Mouse (Mus musculus) left cerebral cortex, adult 8-10 months (tissue): ENCODE measurements around the gene Gm28308. TPM values are rescaled to one million over a fixed set of nuclear protein-coding genes. Genes with fewer than 3 reads are reported as not detected.

ENCODE experiments used
- DNase-seq, 2 experiments: peaks; one replicate each; pipeline ENCODE4 v3.0.0; 2022; ENCODE audit warnings: low spot score in 2 of 2
- total RNA-seq, 4 experiments: library from RNA; stranded (reverse); gene quantifications; 2 replicates each; pipeline ENCODE4 v1.2.4; 2022

The Gm28308 gene
- total RNA-seq, 4 experiments from 2014 or later: not detected

DNA sequence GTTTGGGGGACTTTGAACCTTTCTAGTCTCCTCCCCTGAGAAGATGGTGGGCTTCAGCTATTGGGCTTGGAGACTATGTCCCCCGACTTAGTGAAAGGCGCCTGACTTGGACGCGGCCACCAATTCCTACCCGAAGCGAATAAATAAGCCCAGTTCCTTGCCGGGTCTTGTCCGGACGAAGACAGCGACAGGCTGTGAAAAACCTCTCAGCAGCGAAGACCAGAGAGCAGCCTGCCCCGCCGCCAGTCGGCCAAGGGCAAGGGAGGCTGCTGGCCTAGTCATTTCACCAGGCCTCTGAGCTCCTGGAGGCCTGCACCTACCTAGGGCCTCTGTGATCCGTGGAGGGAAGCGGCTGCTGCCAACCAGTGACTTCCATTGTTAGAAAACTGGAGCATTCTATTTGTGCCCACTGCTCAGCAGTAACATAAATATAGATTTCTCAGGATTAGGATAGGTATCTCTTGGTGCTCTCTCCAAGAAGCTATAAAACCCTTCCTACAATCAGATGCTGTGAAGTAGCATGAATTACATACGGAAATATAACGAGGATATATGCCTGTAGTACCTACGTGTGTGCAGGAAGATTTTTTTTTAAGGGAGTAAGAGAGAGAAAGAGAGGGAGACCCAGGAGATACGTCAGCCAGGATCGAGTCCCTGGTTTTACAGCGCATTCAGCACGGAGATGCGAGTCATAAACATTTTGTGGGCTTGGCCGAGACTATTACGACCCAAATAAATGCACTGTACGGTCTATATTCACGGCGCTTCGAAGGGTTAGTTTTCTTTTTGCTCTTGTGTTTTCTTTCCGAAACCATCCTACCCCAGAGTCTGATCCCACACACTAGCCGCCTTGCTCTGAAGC, 7.1 kb upstream of the Gm28308 start:
- DNase-seq: no peak

DNA sequence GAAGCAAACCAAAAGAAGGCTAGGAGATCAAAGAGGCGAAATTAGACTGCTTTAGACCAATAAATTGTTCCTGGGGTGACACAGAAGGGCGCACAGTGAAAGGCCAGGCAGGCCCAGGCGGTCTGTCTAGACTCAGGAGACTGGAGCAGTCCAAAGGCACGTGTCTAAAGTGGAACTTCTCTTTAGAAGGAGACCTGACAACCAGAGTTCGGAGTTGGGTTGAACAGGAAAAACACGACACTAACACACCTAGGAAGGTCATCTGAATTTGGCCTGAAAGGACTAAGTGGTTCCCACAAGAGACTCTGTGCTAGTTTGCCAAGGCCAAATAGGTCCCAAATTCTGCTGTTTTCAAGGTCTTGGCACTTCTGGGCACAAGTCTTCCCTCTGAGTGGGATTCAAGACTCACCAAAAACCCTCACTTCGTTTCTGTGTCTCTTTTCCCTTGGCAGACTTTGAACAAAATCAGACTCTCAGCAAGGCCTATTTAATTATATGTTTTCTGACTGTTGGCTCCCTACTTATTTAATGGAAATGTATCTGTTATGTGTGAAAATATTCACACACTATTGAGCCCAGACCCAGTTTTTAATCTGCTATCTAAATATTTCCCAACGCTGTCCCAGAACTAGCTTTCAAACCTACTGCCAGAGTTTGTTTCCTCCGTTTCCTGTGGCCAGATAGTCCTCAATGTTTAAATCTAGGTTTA, 6.2 kb upstream of the Gm28308 start:
- DNase-seq: no peak

DNA sequence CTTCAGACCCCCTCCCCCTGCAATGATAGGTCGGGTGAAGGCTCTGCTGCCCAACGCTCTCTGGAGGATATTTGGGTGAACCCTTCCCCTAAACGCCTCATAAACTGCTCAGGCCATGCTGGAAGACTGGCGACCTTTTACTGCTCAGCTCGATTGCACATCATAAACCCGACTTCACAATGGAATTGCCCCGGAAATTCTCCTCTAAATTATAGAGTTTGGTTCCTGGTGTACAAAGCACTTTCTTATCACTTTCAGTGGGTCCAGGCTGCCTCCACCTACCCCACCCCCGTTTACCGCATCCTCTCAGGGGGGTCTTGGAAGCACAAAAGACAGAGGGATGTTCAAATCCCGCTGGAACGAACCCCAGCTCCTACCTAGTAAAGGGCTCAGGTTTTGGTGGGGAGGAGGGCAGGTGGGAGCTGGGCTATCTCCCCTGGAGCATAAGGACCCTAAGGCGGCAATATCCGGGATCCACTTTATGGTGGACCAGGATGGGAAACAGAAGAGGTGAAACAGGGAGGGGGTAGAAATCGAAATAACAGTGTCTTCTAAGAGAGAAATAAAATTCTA, 5.6 kb upstream of the Gm28308 start:
- no peak for DNase-seq

DNA sequence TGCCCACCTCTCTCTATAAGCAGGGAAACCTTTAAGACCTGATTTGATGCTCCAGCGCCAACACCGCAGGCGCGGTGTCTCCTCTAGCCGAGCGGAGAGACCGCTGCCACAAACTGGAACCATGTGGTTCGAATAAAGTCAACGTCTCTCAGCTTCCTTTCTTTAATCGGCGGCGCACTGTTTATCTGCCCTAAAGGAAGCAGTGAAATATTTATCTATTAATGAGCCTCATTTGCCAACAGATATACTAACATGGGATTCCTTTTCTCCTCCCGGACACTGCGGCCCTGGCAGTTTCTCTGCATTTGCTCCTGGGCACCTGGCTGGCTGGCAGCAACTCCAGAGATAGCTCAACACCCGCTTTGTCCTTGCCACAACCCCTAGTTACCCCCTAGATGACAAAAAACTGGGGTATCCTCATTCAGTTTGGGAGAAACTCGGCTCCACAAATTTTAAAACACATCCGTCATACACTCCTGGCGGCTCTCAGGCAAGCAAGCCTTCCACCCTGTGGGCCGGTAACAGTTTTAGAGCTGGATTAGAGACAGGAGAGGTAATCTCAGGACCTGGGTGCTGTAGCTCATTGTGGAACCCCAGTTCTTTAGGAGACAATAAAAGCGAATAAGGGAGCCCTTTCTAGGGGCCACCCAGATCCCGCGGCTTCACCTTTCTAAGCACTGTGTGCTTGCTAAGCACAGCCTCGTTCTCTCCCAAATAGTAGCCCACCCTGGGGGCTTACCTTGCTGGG, 4.9 kb upstream of the Gm28308 start:
- no peak for DNase-seq

DNA sequence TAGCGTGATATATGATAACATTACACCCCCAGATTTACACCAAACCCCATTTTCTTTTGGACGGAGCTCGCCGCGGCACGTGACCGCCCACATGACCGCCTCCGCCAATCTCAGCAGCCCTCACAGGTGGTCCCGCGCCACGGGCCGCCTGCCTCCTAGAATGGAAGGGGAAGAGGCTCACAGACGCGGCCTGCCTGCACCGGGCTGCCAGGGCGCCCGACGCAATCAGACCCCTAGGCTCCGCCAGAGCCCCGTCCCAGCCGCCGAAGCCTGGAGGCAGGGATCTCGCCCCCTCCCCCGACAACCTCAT, 4.3 kb upstream of the Gm28308 start:
- no peak for DNase-seq

DNA sequence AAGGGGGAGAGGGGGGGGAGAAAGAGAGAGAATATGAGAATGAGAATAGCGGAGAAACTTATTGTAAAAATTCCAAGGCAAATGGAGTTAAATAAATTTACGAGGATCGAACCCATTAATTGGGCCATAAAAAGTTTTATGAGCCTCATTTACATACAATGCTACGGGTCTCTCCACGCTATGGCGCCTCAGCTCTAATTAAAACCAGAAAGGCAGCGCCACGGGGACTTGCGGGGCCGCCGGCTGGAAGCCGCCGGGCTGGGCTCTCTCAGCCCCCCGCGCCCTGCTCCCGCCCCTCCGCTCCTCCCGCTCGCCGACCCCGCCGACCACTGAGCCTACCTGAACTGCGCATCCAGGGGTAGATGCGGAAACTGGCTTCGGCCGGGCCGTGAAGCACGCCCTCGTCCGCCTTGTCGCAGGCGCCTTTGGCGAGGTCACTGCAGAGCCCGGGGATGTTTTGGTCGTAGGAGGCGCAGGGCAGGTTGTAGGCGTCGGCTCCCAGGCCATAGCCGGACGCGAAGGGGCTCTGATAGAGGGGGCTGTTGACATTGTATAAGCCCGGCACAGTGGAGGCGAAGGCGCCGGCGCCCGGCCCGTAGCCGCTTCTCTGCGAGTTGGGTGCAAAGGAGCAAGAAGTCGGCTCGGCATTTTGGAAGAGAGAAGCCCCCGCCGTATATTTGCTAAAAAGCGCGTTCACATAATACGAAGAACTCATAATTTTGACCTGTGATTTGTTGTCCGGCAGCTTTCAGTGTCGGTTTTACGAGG, 3.7 kb upstream of the Gm28308 start:
- no peak for DNase-seq

DNA sequence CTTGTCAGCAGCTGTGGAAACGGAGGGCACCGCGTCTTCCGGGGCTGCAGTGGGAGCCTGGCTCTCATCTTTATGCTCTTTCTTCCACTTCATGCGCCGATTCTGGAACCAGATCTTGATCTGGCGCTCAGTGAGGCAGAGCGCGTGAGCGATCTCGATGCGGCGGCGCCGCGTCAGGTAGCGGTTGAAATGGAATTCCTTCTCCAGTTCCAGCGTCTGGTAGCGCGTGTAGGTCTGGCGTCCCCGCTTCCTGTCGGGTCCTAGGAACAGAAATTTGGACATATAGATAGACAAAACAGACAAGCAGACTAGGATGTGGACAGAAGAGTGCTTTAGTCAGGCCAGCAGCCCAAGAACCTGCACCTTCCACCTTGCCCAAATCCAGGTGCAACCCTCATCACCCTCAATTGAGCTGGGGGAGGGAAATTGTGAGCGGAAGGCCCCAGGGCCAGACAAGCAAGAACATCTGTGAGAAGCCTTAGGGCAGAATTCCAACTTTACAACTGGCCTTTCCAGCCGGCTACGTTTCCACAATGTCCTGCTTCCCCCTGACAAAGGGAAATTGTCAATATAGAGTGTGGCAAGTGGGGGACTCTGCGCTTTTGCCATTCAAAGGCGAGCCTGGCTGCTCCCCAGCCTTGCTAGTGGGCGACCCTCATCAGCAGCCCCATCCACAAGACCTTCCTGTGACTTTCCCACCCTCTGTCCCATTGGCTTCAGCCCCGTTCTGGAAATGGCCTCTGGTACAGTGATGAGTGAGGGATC, 2.8 kb upstream of the Gm28308 start:
- DNase-seq: no peak

DNA sequence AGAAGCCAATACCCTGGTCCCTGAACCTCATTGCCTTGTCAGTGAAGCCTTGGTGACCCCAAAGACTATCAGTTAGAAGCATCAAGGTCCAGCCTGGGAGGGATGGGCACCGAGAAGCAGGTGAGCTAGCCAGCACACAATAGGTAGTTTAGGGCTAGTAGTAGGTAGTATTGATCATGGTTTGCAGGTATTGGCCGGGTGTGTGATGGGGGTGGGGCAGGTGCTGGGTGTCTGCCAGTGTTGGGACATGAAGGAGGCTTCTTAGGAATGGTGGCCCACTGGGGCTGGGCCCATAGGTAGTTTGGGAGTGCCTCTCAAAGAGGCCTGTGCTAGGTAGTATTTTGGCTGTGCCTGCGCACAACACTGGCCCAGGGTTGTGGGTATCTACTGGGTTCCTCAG, 1.9 kb upstream of the Gm28308 start:
- DNase-seq: no peak

DNA sequence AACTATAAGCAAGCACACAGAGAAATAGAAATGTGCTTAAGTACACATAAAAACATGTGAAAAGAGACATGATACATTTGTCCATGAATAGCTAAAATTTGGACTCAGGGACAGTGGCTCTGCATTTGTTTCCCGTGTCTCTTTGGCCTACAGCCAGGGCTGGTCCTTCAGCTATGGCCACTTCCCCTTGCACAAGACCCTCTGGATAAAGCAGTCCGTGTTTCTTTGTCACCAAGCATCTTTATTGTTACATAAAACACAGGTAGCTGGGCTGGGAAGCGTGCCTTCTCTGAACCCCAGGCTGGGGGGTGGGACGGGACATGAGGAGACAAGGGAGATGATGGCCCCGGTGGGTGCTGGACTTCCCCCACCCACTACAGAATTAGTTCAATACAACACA, 1.1 kb upstream of the Gm28308 start:
- DNase-seq: no peak

DNA sequence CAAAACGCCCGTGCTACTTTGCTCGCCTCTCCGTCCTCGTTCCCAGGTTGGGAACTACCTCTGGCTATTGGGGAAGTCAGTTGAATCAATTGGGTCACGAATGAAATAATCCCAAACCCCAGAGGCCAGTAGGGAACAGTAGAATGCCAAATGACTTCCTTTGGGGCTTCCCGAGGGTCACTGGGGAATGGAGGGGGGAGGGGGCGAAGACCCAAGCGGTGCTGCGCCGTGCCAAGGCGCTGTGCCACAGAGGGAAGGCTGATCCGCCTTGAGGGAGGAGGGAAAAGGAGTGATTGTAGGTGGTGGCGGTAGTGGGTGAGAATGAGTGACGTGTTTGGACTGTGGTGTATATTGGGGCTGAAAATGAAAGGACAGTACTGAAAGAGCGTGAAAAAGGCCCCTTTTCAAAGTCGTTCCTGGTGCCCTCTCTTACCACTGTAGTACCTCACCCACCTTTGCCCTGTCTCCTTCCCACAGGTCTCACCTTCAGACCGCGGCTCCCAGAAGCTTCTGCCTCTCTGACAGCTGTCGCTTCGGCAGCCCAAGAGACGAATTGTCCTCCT, 502 bp downstream of the Gm28308 start:
- DNase-seq: no peak

DNA sequence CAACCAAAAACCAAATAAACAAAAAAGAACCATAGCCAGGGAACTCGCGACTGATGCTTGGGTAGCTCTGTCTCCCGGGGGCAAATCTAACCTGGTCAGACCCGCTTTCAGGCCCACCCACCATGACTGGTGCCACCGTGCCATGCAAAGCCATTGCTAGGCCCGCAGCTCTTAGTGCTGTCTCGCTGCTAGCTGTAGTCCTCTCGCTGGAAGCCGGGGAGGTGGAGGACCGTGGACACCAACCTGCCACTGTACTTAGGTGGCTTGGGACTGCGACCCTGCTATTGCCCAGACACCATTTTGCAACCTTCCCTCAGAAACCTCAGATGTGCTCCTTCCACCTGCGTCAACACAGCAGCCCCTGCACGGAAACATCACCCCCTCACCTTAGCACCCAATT, 1.2 kb downstream of the Gm28308 start:
- no peak for DNase-seq

DNA sequence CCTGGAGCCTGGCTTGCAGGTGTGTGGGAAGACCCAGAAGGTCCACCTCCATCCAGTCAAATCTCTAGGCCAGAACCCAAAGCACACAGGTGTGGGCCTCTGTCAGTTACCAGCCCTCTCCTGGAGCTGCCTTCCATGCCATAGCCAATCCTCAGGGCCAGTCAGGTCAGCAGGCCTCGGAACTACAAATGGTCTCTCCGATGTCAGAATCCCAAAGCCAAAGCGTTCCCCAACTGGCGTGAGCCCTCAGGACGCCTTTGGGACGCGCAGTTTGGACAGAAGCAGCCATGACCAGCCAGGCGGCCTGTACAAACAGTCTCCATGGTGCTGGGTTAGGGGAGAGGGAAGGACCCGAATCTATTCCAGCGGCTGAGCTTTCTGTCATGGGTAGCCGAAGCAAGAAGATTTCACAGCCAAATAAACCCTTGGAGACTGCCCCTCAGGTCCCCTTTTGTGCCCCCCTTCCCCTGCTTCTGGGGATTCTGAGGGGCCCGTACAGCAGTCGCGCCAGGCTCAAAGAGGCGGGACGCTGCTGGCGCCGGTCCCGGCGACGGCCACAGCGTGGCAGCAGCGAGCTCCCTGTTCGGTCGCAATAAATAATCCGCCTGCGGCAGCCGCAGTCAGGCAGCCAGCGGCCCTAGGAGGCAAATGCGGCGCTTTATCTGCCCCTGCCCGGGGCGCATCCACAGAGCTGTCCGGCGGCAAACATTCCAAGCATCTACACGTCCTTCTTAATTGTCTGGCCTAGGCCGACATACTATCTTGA, 1.8 kb downstream of the Gm28308 start:
- no peak for DNase-seq

DNA sequence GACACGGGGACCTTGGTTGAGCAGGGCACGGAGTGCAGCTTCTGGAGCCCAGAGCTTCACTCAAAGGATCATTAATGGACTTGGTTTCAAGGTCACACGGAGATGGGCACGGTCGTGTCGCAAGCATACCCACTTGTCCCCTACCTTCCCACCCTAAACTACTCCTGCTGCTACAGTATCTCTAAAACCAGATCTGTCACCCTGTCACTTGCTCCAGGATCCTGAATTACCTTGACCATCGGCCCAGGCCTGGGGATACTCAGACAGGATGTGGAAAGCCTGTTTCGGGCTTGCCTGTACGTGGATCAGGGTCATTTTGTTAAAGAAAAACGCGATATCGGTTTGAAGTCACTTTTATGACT, 3.5 kb downstream of the Gm28308 start:
- no peak for DNase-seq

DNA sequence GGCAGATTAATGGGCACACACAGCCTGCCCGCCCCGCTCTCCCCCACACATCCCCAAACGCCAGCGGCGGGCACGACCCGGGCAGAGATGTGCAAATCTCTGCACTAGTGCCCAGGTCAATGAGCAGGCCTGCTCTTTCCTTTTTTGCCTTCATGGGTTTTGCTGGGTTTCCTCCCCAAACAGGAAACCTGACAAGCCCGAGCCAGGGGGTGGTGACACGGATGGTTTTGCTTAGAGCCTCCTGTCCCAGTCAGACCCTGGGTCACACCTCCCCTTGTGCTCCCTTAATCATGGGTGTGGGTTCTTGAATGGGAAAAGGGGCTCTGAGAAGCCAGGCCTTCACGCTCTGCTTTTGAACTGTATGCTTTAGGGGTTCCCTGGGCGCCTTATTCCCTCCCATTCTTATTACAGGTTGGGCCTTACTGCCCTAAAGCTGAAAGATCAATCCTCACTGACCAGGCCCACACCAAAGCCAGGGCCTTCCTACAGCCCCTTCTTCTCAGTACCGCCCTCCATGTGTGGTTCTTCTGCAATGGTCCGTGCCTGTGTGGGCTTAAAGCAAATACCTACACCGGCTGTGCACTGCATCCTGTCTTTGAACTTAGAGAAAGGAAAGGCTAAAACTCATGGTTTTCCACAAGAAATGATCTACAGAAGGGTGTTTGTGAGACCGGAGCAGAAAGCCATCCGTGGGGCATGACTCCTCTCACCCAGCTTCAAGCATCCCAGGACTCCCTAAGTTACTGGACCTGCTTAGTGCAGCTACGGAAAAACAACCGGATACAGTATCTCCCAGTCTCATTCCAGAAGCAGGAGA, 4.1 kb downstream of the Gm28308 start:
- DNase-seq: no peak

DNA sequence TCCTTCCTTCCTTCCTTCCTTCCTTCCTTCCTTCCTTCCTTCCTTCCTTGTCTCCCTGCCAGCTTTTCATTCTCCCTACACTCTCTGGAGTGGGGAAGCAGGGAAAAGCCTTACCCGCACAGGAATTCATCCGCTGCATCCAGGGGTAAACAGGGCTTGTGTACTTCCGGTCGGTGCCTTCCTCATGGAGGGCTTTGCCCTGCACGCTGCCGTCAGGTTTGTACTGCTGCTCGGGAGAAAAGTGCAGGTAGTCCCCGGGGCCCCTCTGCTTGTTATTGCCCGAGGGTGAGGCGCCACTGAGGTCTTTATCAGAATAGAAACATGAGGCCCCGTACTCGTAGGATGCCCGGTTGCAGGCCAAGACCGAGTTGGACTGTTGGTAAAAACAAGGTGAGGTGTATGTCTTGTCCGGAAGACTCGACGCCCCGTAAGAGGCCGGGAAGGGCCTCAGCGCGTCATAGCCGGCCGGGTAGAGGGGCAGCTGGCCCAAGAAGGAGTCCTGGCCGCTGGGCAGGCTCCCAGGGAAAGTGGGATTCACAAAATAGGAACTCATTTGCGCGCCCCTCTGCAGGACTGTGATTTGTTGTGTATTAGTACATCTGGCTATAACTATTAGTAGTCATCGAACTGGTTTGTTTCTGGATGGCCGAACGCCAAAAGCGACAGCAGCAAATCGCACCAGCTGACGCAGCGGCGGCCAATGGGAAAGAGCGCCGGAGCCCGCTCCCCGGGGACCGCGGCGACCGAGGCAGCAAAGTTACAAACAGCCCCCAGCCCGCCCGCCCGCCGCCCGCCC, 4.9 kb downstream of the Gm28308 start, which contains the start of gene Hoxa6:
TSS of gene Hoxa6 (minus strand) at position 651 of the 796 bp plus-strand sequence.
- no peak for DNase-seq

DNA sequence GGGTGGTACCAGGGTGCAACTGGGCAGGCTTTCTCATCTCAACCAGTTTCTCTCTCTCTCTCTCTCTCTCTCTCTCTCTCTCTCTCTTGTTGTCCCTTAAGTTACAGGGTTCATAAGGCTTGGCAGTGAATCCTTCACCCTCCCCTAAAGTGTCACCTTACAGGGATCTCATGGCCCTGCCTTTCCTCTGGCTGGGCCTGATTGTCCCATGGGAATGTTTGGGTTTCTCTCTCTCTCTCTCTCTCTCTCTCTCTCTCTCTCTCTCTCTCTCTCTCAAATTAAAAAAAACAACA, 5.5 kb downstream of the Gm28308 start:
- no peak for DNase-seq

DNA sequence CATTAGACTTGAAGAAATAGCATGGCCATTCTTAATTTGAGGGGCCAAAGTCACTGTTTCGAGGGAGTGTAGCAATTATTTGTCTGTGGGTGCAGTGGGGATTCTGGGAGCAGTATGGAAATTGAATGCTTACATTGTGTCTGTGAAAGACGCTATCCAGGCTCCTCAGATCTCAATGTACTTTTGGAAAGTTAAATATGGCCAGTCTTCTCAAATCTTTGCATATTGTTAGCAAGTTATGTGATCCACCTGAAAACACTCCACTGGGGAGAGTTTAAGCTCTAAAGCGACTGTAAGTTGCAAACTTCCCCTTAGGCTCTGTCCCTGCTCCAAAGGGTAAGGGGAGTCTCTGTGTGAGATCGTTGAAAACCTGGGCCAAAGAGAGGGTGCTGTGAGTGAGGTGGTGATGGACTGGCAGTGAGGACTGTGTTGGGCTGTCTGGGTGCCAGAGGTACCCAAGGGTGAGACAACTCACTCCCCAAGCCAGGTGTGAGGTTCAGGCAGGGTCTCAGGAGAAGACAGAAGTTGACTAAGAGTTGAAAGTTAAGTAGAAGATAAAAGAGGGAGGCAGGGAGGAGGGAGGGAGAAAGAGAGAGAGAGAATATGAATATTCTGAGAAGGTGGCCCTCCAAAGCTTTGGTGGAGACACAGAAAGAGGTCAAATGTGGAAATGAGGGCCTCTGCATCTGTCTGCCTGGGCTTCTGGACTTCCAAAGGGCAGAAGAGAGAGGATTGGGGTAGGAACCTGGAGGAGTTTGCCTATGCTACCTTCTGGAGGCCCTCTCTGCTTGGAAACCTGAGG, 6.1 kb downstream of the Gm28308 start:
- no peak for DNase-seq
